Mouse (Mus musculus): ENCODE results near the gene Asf1a. TPM values are rescaled to one million over a fixed set of nuclear protein-coding genes. Genes with fewer than 3 reads are reported as not detected.
"Not testable (repeated sequence)": the region's sequence is repeated elsewhere in the genome, so short reads cannot be mapped to it uniquely, and the experiment has no call there.

The Asf1a gene
- 10 to 100 TPM; 24.0 to 25.1 TPM for total RNA-seq (2021)
- long read RNA-seq, experiment 1, transcript Asf1a-201 (4 exons, 2,201 nt): major isoform, 13 of 14 reads
- long read RNA-seq, experiment 1, partial matches to known transcripts: 0 of 14 reads
- long read RNA-seq, experiment 1, other reads (novel, unspliced or antisense): 1 of 14 reads
- long read RNA-seq, experiment 2, transcript Asf1a-201 (4 exons, 2,201 nt): major isoform, 27 of 28 reads
- long read RNA-seq, experiment 2, partial matches to known transcripts: 0 of 28 reads
- long read RNA-seq, experiment 2, other reads (novel, unspliced or antisense): 1 of 28 reads

DNA sequence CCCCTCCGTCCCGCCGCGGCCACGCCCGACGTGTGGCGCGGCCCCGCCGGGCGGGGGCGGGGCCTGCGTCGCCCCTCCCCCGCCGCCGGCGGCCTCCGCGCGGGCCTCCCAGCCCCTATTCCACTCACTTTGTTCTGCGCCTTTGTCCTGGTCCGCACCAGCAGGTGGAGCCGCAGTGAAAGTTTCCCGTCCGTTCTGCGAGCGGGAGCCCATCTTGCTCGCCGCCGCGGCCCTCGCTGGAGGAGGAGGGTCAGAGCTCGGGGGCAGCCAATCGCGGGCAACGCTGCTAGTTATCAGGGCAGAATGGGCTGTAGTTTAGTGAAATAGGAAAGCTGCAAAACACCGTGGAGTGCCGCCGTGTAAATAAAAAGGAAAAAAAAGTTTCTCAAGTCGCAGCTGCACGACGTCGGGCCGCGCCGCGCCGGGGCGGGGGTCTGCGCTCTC, at the start of gene Asf1a:
TSS of gene Asf1a (plus strand) at position 81 of the 444 bp plus-strand sequence.
- peak; percentile 94 to 98 for DNase-seq (ENCODE audit: low spot score in 2 of 2)

- no peak for DNase-seq (ENCODE audit: low spot score in 2 of 2)
These were observed 34.6 kb upstream of the Asf1a start for GRCm38 (mm10) chr10:53562001-53562400.

GRCm38 (mm10) chr10:53565538-53565937, 31.0 kb upstream of the Asf1a start:
- no peak for DNase-seq (ENCODE audit: low spot score in 2 of 2)

GRCm38 (mm10) chr10:53568531-53568930, 28.0 kb upstream of the Asf1a start:
- no peak for DNase-seq (ENCODE audit: low spot score in 2 of 2)

DNA sequence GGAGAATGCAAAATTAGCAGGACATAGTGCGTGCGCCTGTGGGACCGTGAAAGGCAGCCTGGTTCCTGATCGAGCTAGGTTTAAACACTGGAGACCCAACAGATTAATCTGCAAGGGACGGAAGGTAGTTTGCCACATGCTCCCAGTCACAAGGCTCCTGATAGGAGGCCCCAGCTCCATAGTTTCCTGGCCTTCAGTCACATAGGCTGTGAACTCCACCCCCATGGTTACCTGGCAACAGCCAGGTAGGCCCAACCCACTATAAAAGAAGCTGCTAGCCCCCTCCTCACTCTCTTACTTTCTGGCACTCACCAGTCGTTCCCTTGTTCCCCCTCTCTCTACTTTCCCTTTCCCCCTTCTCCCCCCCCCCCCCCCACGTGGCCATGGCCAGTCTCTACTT, 16.4 kb upstream of the Asf1a start:
- no peak for DNase-seq (ENCODE audit: low spot score in 2 of 2)

DNA sequence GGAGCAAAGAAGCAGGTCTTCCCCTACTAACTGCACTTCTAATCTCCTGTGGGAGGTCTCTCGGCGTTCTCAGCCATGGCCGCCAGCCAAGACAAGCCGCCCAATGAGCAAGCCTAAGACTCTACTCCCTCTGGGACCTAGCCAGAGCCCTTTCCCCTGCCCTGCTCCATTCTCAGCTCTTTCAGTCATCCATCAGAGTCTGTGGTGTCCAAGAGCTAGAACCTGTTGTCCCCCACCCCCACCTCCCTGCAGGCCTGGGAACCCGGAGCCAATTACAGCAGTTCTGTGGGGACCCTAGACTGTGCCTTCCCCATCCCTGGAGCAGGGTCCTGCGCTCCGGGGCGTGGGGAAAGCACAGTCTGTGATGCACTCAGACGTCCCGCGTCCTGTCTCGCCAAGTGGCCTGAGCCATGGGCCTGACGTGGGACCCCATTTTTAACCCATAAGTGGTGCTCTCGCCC, 15.9 kb upstream of the Asf1a start:
- peak; percentile 56 to 57 for DNase-seq (ENCODE audit: low spot score in 2 of 2)

GRCm38 (mm10) chr10:53581087-53581486, 15.5 kb upstream of the Asf1a start:
- no peak for DNase-seq (ENCODE audit: low spot score in 2 of 2)

- no peak for DNase-seq (ENCODE audit: low spot score in 2 of 2)
These were observed 10.8 kb upstream of the Asf1a start for GRCm38 (mm10) chr10:53585777-53586176.

DNA sequence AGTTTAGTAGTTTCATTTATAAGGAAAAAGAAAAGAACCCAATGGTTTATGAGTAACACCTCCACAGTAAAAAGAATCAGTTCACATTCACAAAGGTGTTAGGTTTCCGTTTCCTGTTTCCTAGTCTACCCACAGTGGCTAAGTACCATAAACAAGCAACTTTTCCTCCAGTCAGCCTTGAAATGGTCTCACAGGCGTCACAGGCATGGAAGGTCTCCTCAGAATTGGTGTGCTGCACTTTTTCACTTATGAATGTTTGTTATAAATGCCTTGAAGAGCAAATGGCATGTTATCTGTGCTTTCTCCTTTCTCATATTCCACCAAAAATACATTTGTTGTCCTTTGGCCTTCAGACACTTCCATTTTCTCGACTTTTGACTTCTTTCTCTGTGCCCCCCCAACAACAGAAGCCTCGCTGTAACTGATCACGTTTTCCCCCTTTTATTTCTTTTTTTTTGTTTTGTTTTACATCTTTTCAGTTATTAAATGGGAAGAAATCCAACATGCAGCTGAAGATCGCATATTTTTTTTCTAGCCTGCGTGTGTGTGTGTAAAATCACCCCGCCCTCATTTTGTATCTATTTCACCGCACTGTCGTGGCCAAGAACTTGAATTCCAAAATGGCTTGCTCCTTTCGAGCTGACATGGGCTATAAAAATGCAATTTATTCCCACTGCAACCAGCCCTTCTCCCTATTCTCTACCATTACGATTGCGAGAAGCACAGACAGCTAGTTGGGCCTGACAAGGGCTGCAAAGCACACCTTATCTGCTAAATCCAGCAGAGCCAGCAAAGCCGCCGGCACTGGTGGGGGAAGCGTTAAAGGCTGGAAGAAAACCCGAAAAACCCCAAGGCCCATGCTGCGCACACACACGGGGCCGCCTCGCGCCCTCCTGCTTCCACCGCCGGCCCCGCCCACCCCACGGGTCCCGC, 547 bp upstream of the Asf1a start:
- peak in 1 of 2 experiments; percentile 80 for DNase-seq (ENCODE audit: low spot score in 2 of 2)

DNA sequence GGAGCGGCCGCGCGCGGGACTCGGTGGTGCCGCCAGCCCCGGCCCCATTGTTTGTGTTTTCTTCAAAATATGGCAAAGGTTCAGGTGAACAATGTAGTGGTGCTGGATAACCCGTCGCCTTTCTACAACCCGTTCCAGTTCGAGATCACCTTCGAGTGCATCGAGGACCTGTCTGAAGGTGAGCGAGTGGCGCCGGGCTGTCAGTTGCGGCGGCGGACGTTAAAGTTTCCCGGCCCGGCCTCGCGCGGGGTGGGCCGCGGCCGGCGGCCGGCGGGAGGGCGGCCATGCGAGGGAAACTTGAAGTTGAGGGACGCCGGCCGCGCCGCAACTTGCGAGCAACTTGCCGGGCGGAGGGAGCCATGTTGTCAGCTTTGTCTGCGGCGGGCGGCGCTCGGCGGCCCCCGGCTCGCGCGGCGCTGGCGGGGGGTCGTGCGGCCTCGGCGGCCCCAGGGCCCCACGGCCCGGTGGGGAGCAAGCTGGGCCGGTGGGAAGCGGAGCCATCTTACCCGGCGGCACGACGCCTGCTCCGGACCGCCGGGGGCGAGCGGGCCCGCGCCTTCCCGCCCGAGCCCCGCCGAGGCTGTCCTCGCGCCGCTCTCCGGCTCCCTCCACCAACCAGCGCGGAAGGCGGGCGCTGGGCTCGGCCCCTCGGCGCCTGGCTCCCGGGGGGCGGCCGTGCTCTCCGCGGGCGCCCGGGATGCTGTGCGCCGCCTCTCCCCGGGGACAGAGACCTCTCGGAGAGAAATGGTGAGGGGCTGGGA, 744 bp downstream of the Asf1a start:
- DNase-seq (ENCODE audit: low spot score in 2 of 2): peak; percentile 31 to 58

- no peak for DNase-seq (ENCODE audit: low spot score in 2 of 2)
These were observed 2.3 kb downstream of the Asf1a start for GRCm38 (mm10) chr10:53598821-53599220.

GRCm38 (mm10) chr10:53605328-53605727, 8.8 kb downstream of the Asf1a start:
- DNase-seq (ENCODE audit: low spot score in 2 of 2): no peak

DNA sequence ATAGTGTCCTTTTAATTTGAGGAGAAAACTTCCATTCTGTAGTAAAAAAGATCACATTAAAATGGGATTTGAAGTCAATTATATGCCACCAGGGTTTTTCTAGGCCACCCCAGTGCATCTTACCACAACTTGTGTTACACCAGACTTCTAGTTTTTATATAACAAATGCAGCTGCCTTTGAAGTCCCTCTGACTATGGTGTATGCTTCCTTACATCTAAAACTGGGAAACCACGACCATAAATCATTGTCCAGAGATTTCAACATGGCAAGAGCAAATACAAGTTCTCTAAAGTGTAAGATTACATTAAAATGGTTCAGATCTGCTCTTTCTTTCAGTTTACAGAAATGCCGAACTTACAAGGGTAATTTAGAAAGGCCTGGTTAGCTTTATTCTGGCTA, 11.7 kb downstream of the Asf1a start:
- no peak for DNase-seq (ENCODE audit: low spot score in 2 of 2)

- DNase-seq (ENCODE audit: low spot score in 2 of 2): peak; percentile 46 to 81
These were observed 15.6 kb downstream of the Asf1a start for GRCm38 (mm10) chr10:53612172-53612571.

GRCm38 (mm10) chr10:53613955-53614354, 17.4 kb downstream of the Asf1a start:
- DNase-seq (ENCODE audit: low spot score in 2 of 2): no peak

DNA sequence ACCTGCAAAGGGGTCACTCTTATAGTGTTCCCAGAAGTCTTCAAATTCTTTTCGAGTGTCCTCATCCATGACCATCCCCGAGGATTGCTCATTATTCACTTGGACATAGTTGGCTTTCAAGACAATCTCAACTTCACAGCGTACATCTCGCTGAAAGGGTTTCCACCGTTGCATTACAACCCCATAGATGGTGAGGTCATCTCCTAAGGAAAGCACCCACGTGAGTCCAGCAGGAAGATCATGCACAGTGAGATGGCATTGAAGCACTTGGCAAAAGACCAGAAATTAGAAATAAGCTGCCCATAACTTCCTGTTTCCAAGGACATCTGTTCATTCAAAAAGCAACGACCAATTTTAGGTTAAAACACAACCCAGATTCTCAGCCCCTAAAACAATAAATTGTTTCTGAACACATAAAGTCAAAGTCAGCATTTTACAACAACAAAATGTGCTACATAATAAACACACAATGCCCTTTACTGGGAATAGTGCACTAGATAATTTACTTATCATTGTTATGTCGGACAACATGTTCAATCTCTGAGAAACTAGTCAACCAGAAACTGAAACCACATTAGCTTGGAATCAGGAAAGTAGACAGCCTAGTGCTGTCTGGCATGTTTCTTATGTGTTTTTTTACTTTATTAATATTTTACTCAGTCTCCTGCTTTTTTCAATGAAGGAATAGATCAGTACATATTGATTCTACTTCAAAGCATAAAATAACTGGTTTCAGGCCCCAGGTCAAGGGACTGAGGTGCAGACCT, 19.5 kb downstream of the Asf1a start:
- no peak for DNase-seq (ENCODE audit: low spot score in 2 of 2)

GRCm38 (mm10) chr10:53629247-53629917, 32.8 kb downstream of the Asf1a start:
- peak; percentile 86 to 90 for DNase-seq (ENCODE audit: low spot score in 2 of 2)

- peak; percentile 90 to 98 for DNase-seq (ENCODE audit: low spot score in 2 of 2)
These were observed 33.3 kb downstream of the Asf1a start for GRCm38 (mm10) chr10:53629918-53630250.

GRCm38 (mm10) chr10:53630339-53630738, 33.8 kb downstream of the Asf1a start, which contains the start of gene Mcm9:
Mcm9 (minus strand) TSS chr10:53630439.
- DNase-seq (ENCODE audit: low spot score in 2 of 2): not testable (repeated sequence)

GRCm38 (mm10) chr10:53634160-53634559, 37.6 kb downstream of the Asf1a start:
- no peak for DNase-seq (ENCODE audit: low spot score in 2 of 2)

Measured in layer of hippocampus, postnatal 14 days (tissue).